Mouse (Mus musculus): ENCODE results near the gene Ap3b1. TPM values are rescaled to one million over a fixed set of nuclear protein-coding genes. Genes with fewer than 3 reads are reported as not detected.

Gene Ap3b1
- total and polyA plus RNA-seq, 3 experiments = 16.6 to 27.5 (median 23.4) TPM

DNA sequence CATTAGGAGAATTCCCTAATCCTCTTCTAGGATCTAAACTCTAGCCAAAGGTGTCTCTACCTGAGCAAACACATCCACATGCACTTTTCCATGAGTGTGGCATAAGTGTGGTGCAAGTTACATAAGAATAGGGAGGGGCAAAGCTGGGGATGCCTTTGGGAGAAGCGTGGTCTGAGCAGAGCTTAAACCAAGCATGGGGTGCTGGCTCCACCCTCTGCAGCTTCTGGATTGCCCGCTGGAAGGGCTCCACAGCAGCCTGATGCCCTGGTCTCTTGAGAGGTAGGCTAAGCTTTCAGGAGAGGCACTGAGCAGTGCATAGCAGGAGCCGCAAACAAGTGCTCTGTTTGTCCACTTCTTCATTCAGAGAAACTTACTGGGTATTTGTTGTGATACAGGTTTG lies 138.8 kb downstream of the Ap3b1 start:
- Histone ChIP-seq H3K4me1 (ENCODE audit: control insufficient read depth, insufficient read depth, low read length) (no peaks in the 10 kb centered on the region), H3K36me3 (ENCODE audit: control insufficient read depth, insufficient read depth, low read length) (peaks cover 2% of the 10 kb centered on the region; the same call in 1 of the 2 replicates), H3K27me3 (ENCODE audit: control insufficient read depth, insufficient read depth, low read length) (no peaks in the 10 kb centered on the region), H3K27ac (no peak overlapping the region), H3K4me3 (no peak overlapping the region), H3K79me2 (replicated peaks; ENCODE audit: control insufficient read depth, insufficient read depth, low read length) (no peaks in the 10 kb centered on the region), H3K9ac (ENCODE audit: low read depth, low read length) (no peak overlapping the region)
- no peak for DNase-seq
- intact Hi-C loops (cut with DNase I) = no loop called here
- WGBS = 95% methylated on average over 3 of the region's 3 CpGs
- no peak for TF ChIP-seq CTCF (IDR thresholded peaks at IDR 0.05)
- no peak for TF ChIP-seq POLR2A (IDR thresholded peaks at IDR 0.05; ENCODE audit: insufficient read depth, low read depth, low read length)
- no peak for TF ChIP-seq EP300 (IDR thresholded peaks at IDR 0.05; ENCODE audit: insufficient read depth, low read depth, low read length)

DNA sequence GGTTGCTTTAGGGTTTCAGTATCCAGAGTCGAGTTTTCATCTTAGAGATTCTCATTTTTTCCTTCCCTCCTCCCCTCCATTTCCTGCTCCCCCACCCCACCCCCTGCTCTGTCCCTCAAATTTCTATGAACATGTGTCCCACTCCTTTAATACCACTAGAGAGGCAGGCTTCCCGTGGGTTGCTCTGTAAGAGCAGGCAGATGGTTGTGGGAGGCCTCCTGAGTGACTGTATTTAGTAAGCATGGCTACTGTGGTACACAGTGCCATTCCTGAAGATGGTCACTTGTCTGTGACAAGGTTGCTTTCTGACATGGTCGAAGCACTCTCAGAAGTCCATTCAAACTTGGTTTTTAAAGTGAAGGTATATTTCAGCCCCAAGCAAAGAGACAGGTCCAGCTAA lies 147.7 kb downstream of the Ap3b1 start:
- H3K79me2 ChIP-seq (replicated peaks; ENCODE audit: control insufficient read depth, insufficient read depth, low read length) = no peaks in the 10 kb centered on the region
- no peak for DNase-seq
- intact Hi-C loops (cut with DNase I) = no loop called here
- H3K36me3 ChIP-seq (ENCODE audit: control insufficient read depth, insufficient read depth, low read length) = no peaks in the 10 kb centered on the region
- H3K9ac ChIP-seq (ENCODE audit: low read depth, low read length) = no peak overlapping the region
- no peaks in the 10 kb centered on the region for H3K4me1 ChIP-seq (ENCODE audit: control insufficient read depth, insufficient read depth, low read length)
- TF ChIP-seq CTCF (IDR thresholded peaks at IDR 0.05) (no peak), EP300 (IDR thresholded peaks at IDR 0.05; ENCODE audit: insufficient read depth, low read depth, low read length) (no peak), POLR2A (IDR thresholded peaks at IDR 0.05; ENCODE audit: insufficient read depth, low read depth, low read length) (no peak)
- no peak overlapping the region for H3K27ac ChIP-seq
- H3K27me3 ChIP-seq (ENCODE audit: control insufficient read depth, insufficient read depth, low read length) = no peaks in the 10 kb centered on the region
- no peak overlapping the region for H3K4me3 ChIP-seq
- 78% methylated on average over 3 of the region's 3 CpGs for WGBS

DNA sequence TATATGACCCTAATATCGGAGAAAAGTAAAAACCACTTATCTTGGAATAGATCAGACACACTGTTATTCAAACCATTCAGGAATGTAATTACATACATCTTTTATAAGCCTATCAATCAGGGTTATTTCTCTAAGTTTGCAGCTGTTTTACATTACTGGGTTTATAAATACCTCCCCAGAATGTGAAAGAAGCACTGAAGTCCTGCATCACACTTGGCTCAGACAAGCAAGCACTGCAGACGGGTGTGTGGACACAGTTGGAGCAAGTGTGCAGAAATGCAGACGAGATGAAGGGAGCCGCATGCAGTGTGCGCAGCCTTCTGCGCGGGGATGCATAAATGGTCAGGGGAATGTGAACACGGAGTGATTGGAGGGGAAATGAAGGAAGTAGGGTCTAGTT lies 149.6 kb downstream of the Ap3b1 start:
- no peaks in the 10 kb centered on the region for H3K4me1 ChIP-seq (ENCODE audit: control insufficient read depth, insufficient read depth, low read length)
- WGBS = 93% methylated on average over 8 of the region's 8 CpGs
- intact Hi-C loops (cut with DNase I) = no loop called here

DNA sequence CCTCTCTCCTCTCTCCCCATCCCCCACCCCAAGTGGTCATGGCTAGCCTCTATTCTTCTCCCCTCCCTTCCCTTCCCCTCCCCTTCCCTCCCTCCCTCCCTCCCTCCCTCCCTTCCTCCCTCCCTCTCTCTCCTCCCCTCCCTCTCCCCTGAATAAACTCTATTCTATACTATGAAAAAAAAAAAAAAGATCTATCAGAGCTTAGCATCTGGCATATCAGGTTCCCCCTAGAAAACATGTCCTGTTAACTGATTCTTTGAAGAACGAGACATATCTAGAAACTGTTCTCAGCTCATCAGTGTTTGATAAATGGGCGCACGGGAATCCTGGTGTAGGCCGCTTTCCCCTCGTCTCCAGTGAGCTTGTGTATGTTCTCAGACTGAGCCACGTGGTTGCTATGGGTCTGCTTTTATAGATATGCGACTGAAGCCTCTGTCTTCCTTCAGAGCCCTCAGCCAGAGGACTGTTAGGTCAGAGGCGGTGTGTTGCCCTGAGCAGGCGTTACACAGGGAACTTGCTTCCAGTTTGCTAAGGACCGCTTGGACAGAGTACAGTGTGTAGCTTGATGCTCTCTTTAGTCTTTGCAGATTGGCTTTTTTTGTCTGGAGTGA lies 154.5 kb downstream of the Ap3b1 start:
- Histone ChIP-seq H3K27me3 (ENCODE audit: control insufficient read depth, insufficient read depth, low read length) (no peaks in the 10 kb centered on the region), H3K9ac (ENCODE audit: low read depth, low read length) (no peak overlapping the region), H3K27ac (no peak overlapping the region), H3K36me3 (ENCODE audit: control insufficient read depth, insufficient read depth, low read length) (no peaks in the 10 kb centered on the region), H3K4me1 (ENCODE audit: control insufficient read depth, insufficient read depth, low read length) (no peaks in the 10 kb centered on the region), H3K4me3 (no peak overlapping the region), H3K79me2 (replicated peaks; ENCODE audit: control insufficient read depth, insufficient read depth, low read length) (no peaks in the 10 kb centered on the region)
- TF ChIP-seq CTCF (IDR thresholded peaks at IDR 0.05) (no peak), EP300 (IDR thresholded peaks at IDR 0.05; ENCODE audit: insufficient read depth, low read depth, low read length) (no peak), POLR2A (IDR thresholded peaks at IDR 0.05; ENCODE audit: insufficient read depth, low read depth, low read length) (no peak)
- 63% methylated on average over 10 of the region's 10 CpGs for WGBS
- intact Hi-C loops (cut with DNase I) = no loop called here
- no peak for DNase-seq

More for the DNA sequence above, 149.6 kb downstream of the Ap3b1 start:
- no peak for DNase-seq
- Histone ChIP-seq H3K9ac (ENCODE audit: low read depth, low read length) (no peak overlapping the region), H3K27ac (no peak overlapping the region), H3K36me3 (ENCODE audit: control insufficient read depth, insufficient read depth, low read length) (no peaks in the 10 kb centered on the region), H3K27me3 (ENCODE audit: control insufficient read depth, insufficient read depth, low read length) (no peaks in the 10 kb centered on the region), H3K79me2 (replicated peaks; ENCODE audit: control insufficient read depth, insufficient read depth, low read length) (no peaks in the 10 kb centered on the region), H3K4me3 (no peak overlapping the region)
- TF ChIP-seq POLR2A (IDR thresholded peaks at IDR 0.05; ENCODE audit: insufficient read depth, low read depth, low read length) = no peak
- no peak for TF ChIP-seq CTCF (IDR thresholded peaks at IDR 0.05)
- no peak for TF ChIP-seq EP300 (IDR thresholded peaks at IDR 0.05; ENCODE audit: insufficient read depth, low read depth, low read length)

DNA sequence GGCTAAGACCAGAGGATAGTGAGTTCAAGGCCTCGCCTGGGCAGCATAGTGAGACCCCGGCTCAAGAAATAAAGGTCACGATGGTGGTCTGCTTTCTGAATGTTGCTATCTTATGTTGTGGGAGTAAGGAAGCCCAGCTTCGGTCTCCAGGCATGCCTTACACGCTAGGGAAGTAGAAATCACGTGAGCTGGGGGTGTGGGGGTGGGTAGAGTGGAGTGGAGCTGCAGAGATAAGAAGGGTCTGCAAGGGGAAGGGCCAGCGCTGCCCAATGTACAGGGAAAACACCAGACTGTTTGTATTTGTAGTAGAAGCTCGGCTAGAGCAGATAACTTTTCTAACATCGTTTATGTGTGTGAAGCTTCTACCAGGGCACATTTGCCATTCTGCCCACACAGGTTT lies 155.1 kb downstream of the Ap3b1 start:
- Histone ChIP-seq H3K79me2 (replicated peaks; ENCODE audit: control insufficient read depth, insufficient read depth, low read length) (no peaks in the 10 kb centered on the region), H3K27me3 (ENCODE audit: control insufficient read depth, insufficient read depth, low read length) (no peaks in the 10 kb centered on the region), H3K4me1 (ENCODE audit: control insufficient read depth, insufficient read depth, low read length) (no peaks in the 10 kb centered on the region), H3K9ac (ENCODE audit: low read depth, low read length) (no peak overlapping the region), H3K36me3 (ENCODE audit: control insufficient read depth, insufficient read depth, low read length) (0 out of 2 replicates have a peak, but pooled peaks cover 2% of the 10 kb centered on the region), H3K27ac (no peak overlapping the region), H3K4me3 (no peak overlapping the region)
- no peak for TF ChIP-seq EP300 (IDR thresholded peaks at IDR 0.05; ENCODE audit: insufficient read depth, low read depth, low read length)
- no peak for TF ChIP-seq CTCF (IDR thresholded peaks at IDR 0.05)
- DNase-seq = no peak
- 51% methylated on average over 9 of the region's 9 CpGs for WGBS
- intact Hi-C loops (cut with DNase I) = no loop called here

DNA sequence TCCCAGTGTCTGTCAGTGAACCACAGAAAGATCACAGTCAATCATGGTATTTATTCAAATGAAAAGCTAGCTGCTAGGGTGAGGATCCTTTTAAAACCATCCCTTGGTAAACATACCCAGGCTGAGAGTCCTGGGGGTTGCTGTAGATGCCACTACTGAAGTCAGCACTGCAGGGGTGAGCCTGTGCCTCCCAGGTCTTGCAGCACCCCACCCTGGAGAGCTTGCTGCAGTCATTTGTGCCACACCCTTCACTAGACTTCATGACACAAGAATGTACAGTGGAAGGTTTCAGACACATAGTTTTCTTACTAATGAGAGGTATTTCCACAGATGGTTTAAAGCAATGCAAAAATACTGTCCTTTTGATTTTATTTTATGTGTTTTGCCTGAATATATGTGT lies 156.2 kb downstream of the Ap3b1 start:
- TF ChIP-seq CTCF (IDR thresholded peaks at IDR 0.05) (no peak), POLR2A (IDR thresholded peaks at IDR 0.05; ENCODE audit: insufficient read depth, low read depth, low read length) (no peak), EP300 (IDR thresholded peaks at IDR 0.05; ENCODE audit: insufficient read depth, low read depth, low read length) (no peak)
- Histone ChIP-seq H3K36me3 (ENCODE audit: control insufficient read depth, insufficient read depth, low read length) (0 out of 2 replicates have a peak, but pooled peaks cover 3% of the 10 kb centered on the region), H3K4me3 (no peak overlapping the region), H3K27ac (no peak overlapping the region), H3K9ac (ENCODE audit: low read depth, low read length) (no peak overlapping the region), H3K4me1 (ENCODE audit: control insufficient read depth, insufficient read depth, low read length) (peaks cover 4% of the 10 kb centered on the region), H3K79me2 (replicated peaks; ENCODE audit: control insufficient read depth, insufficient read depth, low read length) (no peaks in the 10 kb centered on the region), H3K27me3 (ENCODE audit: control insufficient read depth, insufficient read depth, low read length) (no peaks in the 10 kb centered on the region)
- DNase-seq = no peak
- intact Hi-C loops (cut with DNase I) = no loop called here

All from heart, adult 2 months (tissue).